Comparison of ENCODE assay signal across 10 mouse cellular contexts in genomic region chr5:90652724-90653123, GRCm38 (mm10). TPM values are rescaled to one million over a fixed set of nuclear protein-coding genes. Genes with fewer than 3 reads are reported as not detected.
DNase-seq lines count a peak whose midpoint lies in the region; ATAC-seq and TF ChIP-seq lines count a peak whose summit lies in the region.
"Had no signal": no experiment of that assay in that cellular context is flagged by ENCODE, and none has a peak within 500 bp of the region (broad histone marks: within the 10 kb centered on the region; RNA-seq: fewer than 3 reads in every experiment).

No protein-coding gene starts in this region.

- H3K27me3 ChIP-seq in intestine, postnatal 0 days (replicated peaks; ENCODE audit: control insufficient read depth, insufficient read depth, low read length): no peaks in the 10 kb centered on the region
- no peaks in the 10 kb centered on the region for H3K27me3 ChIP-seq in limb, embryonic 14.5 days (ENCODE audit: control insufficient read depth, insufficient read depth, low read length)
- H3K27me3 ChIP-seq in neural tube, embryonic 14.5 days (ENCODE audit: control insufficient read depth, insufficient read depth, low read length): no peaks in the 10 kb centered on the region
- H3K27me3 ChIP-seq: stomach, embryonic 15.5 days had no signal

- no peak overlapping the region for H3K9ac ChIP-seq in intestine, postnatal 0 days (ENCODE audit: low read depth, low read length)
- H3K9ac ChIP-seq in limb, embryonic 14.5 days (ENCODE audit: low read depth, low read length, severe bottlenecking): no peak overlapping the region
- no peak overlapping the region for H3K9ac ChIP-seq in neural tube, embryonic 14.5 days (replicated peaks; ENCODE audit: low read depth, low read length)
- H3K9ac ChIP-seq: heart, embryonic 15.5 days; stomach, embryonic 15.5 days had no signal

- peak; percentile 55 for DNase-seq in urinary bladder, postnatal 14 days (ENCODE audit: low spot score)
- DNase-seq in urinary bladder, adult 18-20 months (ENCODE audit: low spot score in 2 of 2): no peak
- DNase-seq in brain, adult 2 months (ENCODE audit: low read depth, low spot score): peak; percentile 75
- DNase-seq in fibroblast of lung, adult 2 months (ENCODE audit: low read depth): peak; percentile 25
- DNase-seq in limb, embryonic 14.5 days (ENCODE audit: low spot score): peak; percentile 78

- peak; percentile 95 for TF ChIP-seq CTCF in intestine, postnatal 0 days (IDR thresholded peaks at IDR 0.05; ENCODE audit: low read depth)

- no peak overlapping the region for H3K4me3 ChIP-seq in intestine, postnatal 0 days (ENCODE audit: low read depth, low read length)
- no peak overlapping the region for H3K4me3 ChIP-seq in limb, embryonic 14.5 days (replicated peaks; ENCODE audit: low read length)
- H3K4me3 ChIP-seq in neural tube, embryonic 14.5 days (ENCODE audit: low read depth, low read length): no peak overlapping the region
- H3K4me3 ChIP-seq: heart, embryonic 15.5 days; stomach, embryonic 15.5 days had no signal

- no peak for TF ChIP-seq POLR2A in limb, embryonic 14.5 days (IDR thresholded peaks at IDR 0.05; ENCODE audit: borderline replicate concordance, extremely low read depth, insufficient read depth, insufficient read length)

- WGBS in intestine, postnatal 0 days: 4% methylated on average over 3 of the region's 3 CpGs
- WGBS in limb, embryonic 14.5 days: 2% methylated on average over 3 of the region's 3 CpGs
- 6% methylated on average over 3 of the region's 3 CpGs for WGBS in neural tube, embryonic 14.5 days

- no peaks in the 10 kb centered on the region for H3K9me3 ChIP-seq in intestine, postnatal 0 days (ENCODE audit: control insufficient read depth)
- H3K9me3 ChIP-seq in limb, embryonic 14.5 days (ENCODE audit: control insufficient read depth, low read length): no peaks in the 10 kb centered on the region
- H3K9me3 ChIP-seq in neural tube, embryonic 14.5 days (ENCODE audit: control insufficient read depth, low read length): no peaks in the 10 kb centered on the region
- H3K9me3 ChIP-seq: heart, embryonic 15.5 days; stomach, embryonic 15.5 days had no signal

- no peak overlapping the region for H3K4me2 ChIP-seq in intestine, postnatal 0 days (replicated peaks; ENCODE audit: low read depth)
- H3K4me2 ChIP-seq in limb, embryonic 14.5 days (replicated peaks; ENCODE audit: low read depth, low read length, severe bottlenecking): no peak overlapping the region
- no peak overlapping the region for H3K4me2 ChIP-seq in neural tube, embryonic 14.5 days (ENCODE audit: low read depth, low read length)
- H3K4me2 ChIP-seq: heart, embryonic 15.5 days; stomach, embryonic 15.5 days had no signal

- no peaks in the 10 kb centered on the region for H3K36me3 ChIP-seq in intestine, postnatal 0 days (ENCODE audit: control insufficient read depth, insufficient read depth)
- no peaks in the 10 kb centered on the region for H3K36me3 ChIP-seq in limb, embryonic 14.5 days (ENCODE audit: control insufficient read depth, insufficient read depth, low read length)
- no peaks in the 10 kb centered on the region for H3K36me3 ChIP-seq in neural tube, embryonic 14.5 days (ENCODE audit: control insufficient read depth, insufficient read depth, low read length)
- H3K36me3 ChIP-seq: heart, embryonic 15.5 days; stomach, embryonic 15.5 days had no signal

- ATAC-seq in intestine, postnatal 0 days: no peak
- ATAC-seq in limb, embryonic 14.5 days (ENCODE audit: low FRiP score, low read depth): peak; percentile 57; the same call in 1 of the 2 replicates
- ATAC-seq in neural tube, embryonic 14.5 days (ENCODE audit: low read depth): peak; percentile 66; the same call in 1 of the 2 replicates
- ATAC-seq in inflammation-experienced regulatory T-cells, adult 6 months: no peak

- H3K27ac ChIP-seq in intestine, postnatal 0 days (ENCODE audit: low read depth, low read length): no peak overlapping the region
- no peak overlapping the region for H3K27ac ChIP-seq in limb, embryonic 14.5 days (replicated peaks; ENCODE audit: low read depth, low read length)
- H3K27ac ChIP-seq in neural tube, embryonic 14.5 days (ENCODE audit: low read depth, low read length): no peak overlapping the region
- H3K27ac ChIP-seq: heart, embryonic 15.5 days; stomach, embryonic 15.5 days had no signal

- H3K4me1 ChIP-seq in intestine, postnatal 0 days (replicated peaks; ENCODE audit: control insufficient read depth, insufficient read depth, low read length): 0 out of 2 replicates have a peak, but pooled peaks cover under 1% of the 10 kb centered on the region
- H3K4me1 ChIP-seq in limb, embryonic 14.5 days (ENCODE audit: control insufficient read depth, insufficient read depth, low read length): no peaks in the 10 kb centered on the region
- no peaks in the 10 kb centered on the region for H3K4me1 ChIP-seq in neural tube, embryonic 14.5 days (ENCODE audit: control insufficient read depth, insufficient read depth, low read length)
- H3K4me1 ChIP-seq: heart, embryonic 15.5 days; stomach, embryonic 15.5 days had no signal

RNA-seq across cellular contexts. Expression of gene Rassf6, which starts 12.3 kb away (rescaled TPM):
- 28.7 and 30.7 TPM in 2 replicates for polyA plus RNA-seq in intestine, postnatal 0 days (2015; fragmentation: Nextera tagmentation; extraction: Ambion mirVana)
- 1.1 and 1.2 TPM in 2 replicates for polyA plus RNA-seq in limb, embryonic 14.5 days (2012; rRNA removed)
- 3.3 and 4.9 TPM in 2 replicates for polyA plus RNA-seq in limb, embryonic 14.5 days (2014; fragmentation: Nextera tagmentation; extraction: Ambion mirVana)
- 2.5 and 3.0 TPM in 2 replicates for polyA plus RNA-seq in neural tube, embryonic 14.5 days (2014; fragmentation: Nextera tagmentation; extraction: Ambion mirVana)
- polyA plus RNA-seq in inflammation-experienced regulatory T-cells, adult 6 months (2017; shearing (Covaris generic)): 1 to 10 TPM; 1.7 to 3.9 (median 2.1) TPM

Comparison
In these comparisons a context has a peak if more than half of its experiments do, and no peak if none do; other contexts are left out.
1. DNase-seq: peak in urinary bladder, postnatal 14 days (single experiment), brain, adult 2 months (single experiment), fibroblast of lung, adult 2 months (single experiment) and limb, embryonic 14.5 days (single experiment); none in urinary bladder, adult 18-20 months (0 of 2).
2. ATAC-seq: peak in limb, embryonic 14.5 days (single experiment) and neural tube, embryonic 14.5 days (single experiment); none in intestine, postnatal 0 days (single experiment) and inflammation-experienced regulatory T-cells, adult 6 months (single experiment).